Mouse (Mus musculus) hindbrain, embryonic 10.5 days (tissue): ENCODE data around the gene Xirp1. TPM values are rescaled to one million over a fixed set of nuclear protein-coding genes. Genes with fewer than 3 reads are reported as not detected.

Experiments used
- DNase-seq: peaks from one replicate; pipeline ENCODE4 v3.0.0-alpha.2; 2017; ENCODE audit warnings: low spot score
- H3K27ac ChIP-seq: fragments of 300-500 bp; sonication (generic); 2 replicates; pipeline ENCODE4 v1.5.1; 2016; ENCODE audit warnings: mild to moderate bottlenecking, moderate library complexity
- H3K27me3 ChIP-seq: fragments of 300-500 bp; sonication (generic); 2 replicates; pipeline ENCODE4 v1.6.1; 2016; ENCODE audit warnings: mild to moderate bottlenecking; ENCODE audit not compliant: poor library complexity, insufficient read depth, severe bottlenecking
- H3K36me3 ChIP-seq: fragments of 300-500 bp; sonication (generic); 2 replicates; pipeline ENCODE4 v1.6.1; 2016; ENCODE audit warnings: mild to moderate bottlenecking, moderate library complexity
- H3K4me1 ChIP-seq: fragments of 300-500 bp; sonication (generic); replicated peaks from 2 replicates; pipeline ENCODE4 v1.6.1; 2016; ENCODE audit warnings: mild to moderate bottlenecking
- H3K4me3 ChIP-seq: fragments of 300-500 bp; sonication (generic); 2 replicates; pipeline ENCODE4 v1.5.1; 2016; ENCODE audit warnings: mild to moderate bottlenecking, moderate library complexity
- H3K9me3 ChIP-seq: fragments of 300-500 bp; sonication (generic); 2 replicates; pipeline ENCODE4 v1.6.1; 2016; ENCODE audit warnings: mild to moderate bottlenecking, moderate library complexity
- WGBS: fragments of 180-500 bp; shearing (Covaris S2); methylation state at CpG from one replicate; pipeline ENCODE4 v1.1.7; 2016; 5-methylcytosine and 5-hydroxymethylcytosine counted together
- polyA plus RNA-seq: library from polyadenylated mRNA; unstranded; fragments of >200 nt; fragmentation: Nextera tagmentation; extraction: Ambion mirVana; gene quantifications from 2 replicates; pipeline ENCODE4 v1.2.1, GENCODE M21; 2016

Xirp1 gene
- polyA plus RNA-seq, 1 experiment from 2014 or later, result 0.05 TPM

- H3K36me3 ChIP-seq, result no peaks in the 10 kb centered on the region
- DNase-seq, result no peak
- H3K4me3 ChIP-seq, result no peak overlapping the region
- H3K27ac ChIP-seq, result no peak overlapping the region
- no peaks in the 10 kb centered on the region for H3K9me3 ChIP-seq
- no peaks in the 10 kb centered on the region for H3K27me3 ChIP-seq
- H3K4me1 ChIP-seq, result no peaks in the 10 kb centered on the region
- WGBS, result 88% methylated on average over 7 of the region's 7 CpGs
These were observed 14.0 kb upstream of the Xirp1 start for GRCm38 (mm10) chr9:120037414-120037813.

GRCm38 (mm10) chr9:120034375-120034774 lies 11.0 kb upstream of the Xirp1 start:
- DNase-seq, result no peak
- no peaks in the 10 kb centered on the region for H3K36me3 ChIP-seq
- no peaks in the 10 kb centered on the region for H3K9me3 ChIP-seq
- no peak overlapping the region for H3K27ac ChIP-seq
- no peaks in the 10 kb centered on the region for H3K27me3 ChIP-seq
- H3K4me1 ChIP-seq, result no peaks in the 10 kb centered on the region
- WGBS, result 81% methylated on average over 8 of the region's 8 CpGs
- H3K4me3 ChIP-seq, result no peak overlapping the region

- Histone ChIP-seq H3K4me3 (no peak overlapping the region), H3K27me3 (no peaks in the 10 kb centered on the region), H3K36me3 (no peaks in the 10 kb centered on the region), H3K9me3 (no peaks in the 10 kb centered on the region), H3K27ac (no peak overlapping the region), H3K4me1 (peaks cover 2% of the 10 kb centered on the region)
- DNase-seq, result no peak
- 88% methylated on average over 6 of the region's 6 CpGs for WGBS
These were observed 9.3 kb upstream of the Xirp1 start for GRCm38 (mm10) chr9:120032710-120033109.

GRCm38 (mm10) chr9:120030421-120030820 lies 7.0 kb upstream of the Xirp1 start:
- Histone ChIP-seq H3K4me3 (no peak overlapping the region), H3K4me1 (peaks cover 10% of the 10 kb centered on the region), H3K27ac (no peak overlapping the region), H3K9me3 (no peaks in the 10 kb centered on the region), H3K36me3 (no peaks in the 10 kb centered on the region), H3K27me3 (no peaks in the 10 kb centered on the region)
- DNase-seq, result no peak
- WGBS, result 90% methylated on average over 10 of the region's 10 CpGs

GRCm38 (mm10) chr9:120029880-120030279 lies 6.5 kb upstream of the Xirp1 start:
- no peak overlapping the region for H3K4me3 ChIP-seq
- 95% methylated on average over 6 of the region's 6 CpGs for WGBS
- no peaks in the 10 kb centered on the region for H3K9me3 ChIP-seq
- DNase-seq, result no peak
- no peak overlapping the region for H3K27ac ChIP-seq
- no peaks in the 10 kb centered on the region for H3K36me3 ChIP-seq
- H3K4me1 ChIP-seq, result peaks cover 10% of the 10 kb centered on the region
- H3K27me3 ChIP-seq, result no peaks in the 10 kb centered on the region

- Histone ChIP-seq H3K4me1 (peaks cover 10% of the 10 kb centered on the region), H3K36me3 (no peaks in the 10 kb centered on the region), H3K27ac (0 out of 2 replicates have a peak overlapping the region, but pooled peaks have one; percentile 5), H3K4me3 (no peak overlapping the region), H3K9me3 (no peaks in the 10 kb centered on the region), H3K27me3 (no peaks in the 10 kb centered on the region)
- 30% methylated on average over 14 of the region's 14 CpGs for WGBS
- peak; percentile 53 for DNase-seq
These were observed 4.2 kb upstream of the Xirp1 start for GRCm38 (mm10) chr9:120027401-120028151.

- H3K27ac ChIP-seq, result no peak overlapping the region
- DNase-seq, result no peak
- H3K4me3 ChIP-seq, result no peak overlapping the region
- H3K36me3 ChIP-seq, result no peaks in the 10 kb centered on the region
- no peaks in the 10 kb centered on the region for H3K9me3 ChIP-seq
- H3K27me3 ChIP-seq, result no peaks in the 10 kb centered on the region
- peaks cover 30% of the 10 kb centered on the region for H3K4me1 ChIP-seq
- WGBS, result 87% methylated on average over 5 of the region's 5 CpGs
These were observed 1.2 kb upstream of the Xirp1 start for GRCm38 (mm10) chr9:120024625-120025024.

GRCm38 (mm10) chr9:120024171-120024570 lies 773 bp upstream of the Xirp1 start:
- 89% methylated on average over 10 of the region's 10 CpGs for WGBS

GRCm38 (mm10) chr9:120021164-120021563 lies 2.2 kb downstream of the Xirp1 start:
- Histone ChIP-seq H3K4me1 (peaks cover 34% of the 10 kb centered on the region), H3K4me3 (no peak overlapping the region), H3K27me3 (no peaks in the 10 kb centered on the region), H3K9me3 (no peaks in the 10 kb centered on the region), H3K27ac (no peak overlapping the region), H3K36me3 (no peaks in the 10 kb centered on the region)
- WGBS, result 79% methylated on average over 5 of the region's 5 CpGs
- no peak for DNase-seq

More at GRCm38 (mm10) chr9:120024171-120024570, 773 bp upstream of the Xirp1 start:
- no peak for DNase-seq
- no peaks in the 10 kb centered on the region for H3K36me3 ChIP-seq
- no peak overlapping the region for H3K4me3 ChIP-seq
- H3K27me3 ChIP-seq, result no peaks in the 10 kb centered on the region
- H3K27ac ChIP-seq, result no peak overlapping the region; the same call in 1 of the 2 replicates
- no peaks in the 10 kb centered on the region for H3K9me3 ChIP-seq
- H3K4me1 ChIP-seq, result peaks cover 30% of the 10 kb centered on the region

GRCm38 (mm10) chr9:120020285-120020890 lies 3.0 kb downstream of the Xirp1 start:
- H3K4me1 ChIP-seq, result peaks cover 40% of the 10 kb centered on the region
- H3K27me3 ChIP-seq, result no peaks in the 10 kb centered on the region
- WGBS, result 45% methylated on average over 7 of the region's 7 CpGs
- no peaks in the 10 kb centered on the region for H3K36me3 ChIP-seq
- no peaks in the 10 kb centered on the region for H3K9me3 ChIP-seq
- peak; percentile 69 for DNase-seq
- no peak overlapping the region for H3K4me3 ChIP-seq
- H3K27ac ChIP-seq, result no peak overlapping the region

GRCm38 (mm10) chr9:120016956-120017355 lies 6.4 kb downstream of the Xirp1 start:
- 70% methylated on average over 10 of the region's 10 CpGs for WGBS

GRCm38 (mm10) chr9:120014828-120015227 lies 8.6 kb downstream of the Xirp1 start:
- Histone ChIP-seq H3K27me3 (peaks cover 30% of the 10 kb centered on the region), H3K27ac (no peak overlapping the region), H3K36me3 (no peaks in the 10 kb centered on the region), H3K9me3 (no peaks in the 10 kb centered on the region), H3K4me1 (peaks cover 51% of the 10 kb centered on the region), H3K4me3 (no peak overlapping the region)
- WGBS, result 60% methylated on average over 6 of the region's 6 CpGs
- DNase-seq, result no peak

More at GRCm38 (mm10) chr9:120016956-120017355, 6.4 kb downstream of the Xirp1 start:
- Histone ChIP-seq H3K4me1 (peaks cover 52% of the 10 kb centered on the region), H3K27me3 (peaks cover 25% of the 10 kb centered on the region), H3K27ac (peak overlapping the region; percentile 37), H3K4me3 (no peak overlapping the region), H3K9me3 (no peaks in the 10 kb centered on the region), H3K36me3 (no peaks in the 10 kb centered on the region)
- DNase-seq, result no peak

GRCm38 (mm10) chr9:120013251-120013820 lies 10.1 kb downstream of the Xirp1 start:
- Histone ChIP-seq H3K9me3 (no peaks in the 10 kb centered on the region), H3K4me3 (no peak overlapping the region), H3K4me1 (peaks cover 51% of the 10 kb centered on the region), H3K27ac (no peak overlapping the region), H3K36me3 (no peaks in the 10 kb centered on the region), H3K27me3 (peaks cover 38% of the 10 kb centered on the region)
- WGBS, result 75% methylated on average over 11 of the region's 11 CpGs
- DNase-seq, result no peak
